Mouse (Mus musculus) Patski (cell line): Measurements from ENCODE around the gene Oser1. TPM values are rescaled to one million over a fixed set of nuclear protein-coding genes. Genes with fewer than 3 reads are reported as not detected.

Experiments used
- ATAC-seq: fragments of 100-300 bp; one replicate; pipeline ENCODE4 v1.8.0; 2021
- CTCF ChIA-PET: fragments of 350-600 bp; sonication (Branson Sonifier 250); formaldehyde crosslinking; loops from one replicate; lab custom pipeline; 2022; ENCODE audit warnings: inconsistent platforms; lab: Charles Lee
- POLR2A ChIA-PET: fragments of 350-600 bp; sonication (Branson Sonifier 250); formaldehyde crosslinking; loops from one replicate; lab custom pipeline; 2022; ENCODE audit warnings: antibody characterized with exemption, inconsistent platforms; lab: Charles Lee
- DNase-seq: peaks from one replicate; pipeline ENCODE4 v3.0.0-alpha.2; 2011; ENCODE audit warnings: low read depth, low spot score
- H3K27me3 ChIP-seq: fragments of 371-371 bp; one replicate; pipeline ENCODE4 v1.5.1; 2021
- CTCF ChIP-seq: fragments of 100-300 bp; IDR thresholded peaks from one replicate; pipeline ENCODE4 v1.5.1; 2021
- in situ Hi-C: fragments of 300-500 bp; cut with MboI; formaldehyde crosslinking; loops from 3 replicates; pipeline ENCODE4 v1.11.1; 2018; ENCODE audit warnings: low pct_unique_long_range_greater_than_20kb, mixed read lengths
- polyA plus RNA-seq: library from polyadenylated mRNA; unstranded; gene quantifications from one replicate; pipeline ENCODE4 v1.2.3, GENCODE M21; 2021

The Oser1 gene
- polyA plus RNA-seq, 1 experiment from 2014 or later = 39.0 TPM

GRCm38 (mm10) chr2:163410211-163410610 is 14.3 kb downstream of the Oser1 start:
- no peak for TF ChIP-seq CTCF
- no peak for DNase-seq
- POLR2A ChIA-PET = interaction anchor here (0.9 to 1.7 kb wide), 2 partner anchors 9 to 62 kb away, joined by 4 to 5 read pairs; partner anchors contain the start of gene Fitm2
- CTCF ChIA-PET = interaction anchor here (3.4 to 3.9 kb wide), 2 partner anchors 10 to 70 kb away, joined by 18 to 27 read pairs; no protein-coding TSS in a partner anchor
- in situ Hi-C loops = no loop called here
- ATAC-seq = no peak
- H3K27me3 ChIP-seq = no peaks in the 10 kb centered on the region

DNA sequence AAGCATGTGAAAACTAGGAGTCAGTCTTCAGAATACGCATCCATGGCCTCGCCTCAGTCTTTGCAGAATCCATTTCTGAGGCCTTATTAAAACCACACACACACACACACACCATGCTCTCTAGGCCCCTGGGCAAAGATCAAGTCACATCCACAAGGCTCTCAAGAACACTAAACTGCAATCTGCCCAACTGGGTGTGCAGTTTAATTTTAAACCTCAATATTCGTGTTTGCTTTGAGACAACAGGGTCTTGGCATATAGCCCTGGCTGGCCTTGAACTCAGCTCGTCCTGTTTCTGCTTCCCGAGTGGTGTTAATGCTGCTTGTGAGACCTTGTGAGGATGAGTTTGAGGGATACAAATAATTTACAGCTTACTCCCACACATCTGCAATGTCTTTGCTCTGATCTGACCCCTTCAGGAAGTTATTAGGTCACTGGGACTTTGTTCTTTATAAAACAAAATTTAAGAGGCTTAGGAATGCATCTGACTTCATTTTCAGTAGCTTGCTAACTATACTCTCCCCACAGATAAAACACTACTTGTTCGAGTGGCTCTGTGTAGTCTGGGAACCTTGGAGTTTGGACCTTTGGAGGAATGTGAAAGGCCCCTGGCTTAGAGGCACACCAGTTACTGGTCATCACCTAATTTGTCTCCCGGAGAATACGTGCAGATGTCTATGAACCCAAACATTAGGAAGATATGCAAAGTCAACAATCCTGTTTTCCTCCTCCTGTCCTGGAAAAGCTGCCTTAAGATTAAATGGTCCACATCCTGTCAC is 20.3 kb downstream of the Oser1 start:
- DNase-seq = no peak
- no peak for ATAC-seq
- TF ChIP-seq CTCF = no peak
- ChIA-PET CTCF (interaction anchor here (11.4 kb wide), 1 partner anchor 65 kb away, joined by 289 read pairs; no protein-coding TSS in a partner anchor), POLR2A (interaction anchor here (1.6 kb wide), 1 partner anchor 14 kb away, joined by 4 read pairs; no protein-coding TSS in a partner anchor)
- in situ Hi-C loops = loop anchor here (5.0 kb wide), 3 partner anchors 62 to 482 kb away; no protein-coding TSS in a partner anchor
- H3K27me3 ChIP-seq = no peaks in the 10 kb centered on the region

DNA sequence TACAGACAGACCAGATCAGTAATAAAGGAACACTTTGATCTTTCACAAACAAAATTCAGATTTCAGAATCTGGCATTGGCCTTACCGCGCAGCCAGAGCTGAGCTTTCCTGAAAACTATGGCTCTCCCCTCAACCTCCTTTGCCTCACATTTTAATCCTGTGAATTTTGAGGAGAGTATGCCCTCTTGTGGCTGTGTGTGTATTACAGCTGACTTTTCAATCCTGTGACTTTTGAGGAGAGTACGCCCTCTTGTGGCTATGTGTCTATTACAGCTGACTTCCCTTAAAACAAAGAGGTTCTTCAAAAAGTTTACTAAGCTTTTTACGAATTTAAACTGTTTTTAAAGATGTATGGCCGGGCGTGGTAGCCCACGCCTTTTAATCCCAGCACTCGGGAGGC is 23.3 kb downstream of the Oser1 start:
- no peaks in the 10 kb centered on the region for H3K27me3 ChIP-seq
- in situ Hi-C loops = loop anchor here (5.0 kb wide), 3 partner anchors 59 to 479 kb away; no protein-coding TSS in a partner anchor
- peak; percentile 68 for ATAC-seq
- CTCF ChIA-PET = interaction anchor here (0.6 to 11.4 kb wide), 26 partner anchors 9 to 463 kb away, joined by 3 to 289 read pairs (median 6); partner anchors contain the start of gene Fitm2
- peak; percentile 61 for DNase-seq
- POLR2A ChIA-PET = interaction anchor here (0.5 to 1.4 kb wide), 3 partner anchors 56 to 372 kb away, joined by 4 to 5 read pairs (median 4); no protein-coding TSS in a partner anchor
- TF ChIP-seq CTCF = peak; percentile 97

DNA sequence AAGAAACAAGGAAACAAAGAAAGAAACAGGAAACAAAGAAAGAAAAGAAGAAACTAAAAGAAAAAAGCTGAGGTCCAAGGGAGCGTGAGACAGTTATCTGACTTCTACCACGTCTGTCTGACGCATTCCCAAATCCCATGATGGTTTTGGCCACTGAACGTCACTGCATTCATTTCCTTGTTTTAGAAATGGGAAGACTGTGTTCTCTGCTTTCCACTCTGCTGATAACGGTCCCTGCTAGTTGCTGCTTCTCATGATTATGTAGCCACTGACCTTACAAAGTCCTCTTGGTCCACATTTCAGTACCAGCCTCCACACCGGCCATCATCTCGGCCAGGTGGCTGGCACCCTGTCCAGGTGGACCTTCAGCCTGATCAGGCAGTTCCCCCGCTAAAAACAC is 25.3 kb downstream of the Oser1 start:
- no peak for TF ChIP-seq CTCF
- H3K27me3 ChIP-seq = no peaks in the 10 kb centered on the region
- ATAC-seq (no peak), DNase-seq (no peak)
- ChIA-PET POLR2A (no interaction called here), CTCF (interaction anchor here (1.4 to 11.4 kb wide), 3 partner anchors 11 to 60 kb away, joined by 3 to 289 read pairs (median 27); no protein-coding TSS in a partner anchor)
- in situ Hi-C loops = no loop called here

GRCm38 (mm10) chr2:163398770-163399169 is 25.7 kb downstream of the Oser1 start:
- DNase-seq = no peak
- in situ Hi-C loops = no loop called here
- TF ChIP-seq CTCF = no peak
- CTCF ChIA-PET = interaction anchor here (1.4 to 11.4 kb wide), 2 partner anchors 36 to 59 kb away, joined by 3 to 289 read pairs; no protein-coding TSS in a partner anchor
- POLR2A ChIA-PET = no interaction called here
- H3K27me3 ChIP-seq = no peaks in the 10 kb centered on the region
- ATAC-seq = no peak

- in situ Hi-C loops = no loop called here
- no peaks in the 10 kb centered on the region for H3K27me3 ChIP-seq
- TF ChIP-seq CTCF = no peak
- POLR2A ChIA-PET = interaction anchor here (0.9 kb wide), 1 partner anchor 44 kb away, joined by 3 read pairs; no protein-coding TSS in a partner anchor
- CTCF ChIA-PET = interaction anchor here (11.4 kb wide), 1 partner anchor 58 kb away, joined by 289 read pairs; no protein-coding TSS in a partner anchor
- no peak for DNase-seq
- ATAC-seq = no peak
These were observed 26.6 kb downstream of the Oser1 start, which contains the start of gene Jph2 for GRCm38 (mm10) chr2:163397905-163398304. Jph2 (minus strand) TSS chr2:163397993.

GRCm38 (mm10) chr2:163397071-163397470 is 27.4 kb downstream of the Oser1 start:
- TF ChIP-seq CTCF = no peak
- in situ Hi-C loops = no loop called here
- DNase-seq (no peak), ATAC-seq (no peak)
- ChIA-PET POLR2A (no interaction called here), CTCF (interaction anchor here (11.4 kb wide), 1 partner anchor 57 kb away, joined by 289 read pairs; no protein-coding TSS in a partner anchor)
- H3K27me3 ChIP-seq = no peaks in the 10 kb centered on the region

DNA sequence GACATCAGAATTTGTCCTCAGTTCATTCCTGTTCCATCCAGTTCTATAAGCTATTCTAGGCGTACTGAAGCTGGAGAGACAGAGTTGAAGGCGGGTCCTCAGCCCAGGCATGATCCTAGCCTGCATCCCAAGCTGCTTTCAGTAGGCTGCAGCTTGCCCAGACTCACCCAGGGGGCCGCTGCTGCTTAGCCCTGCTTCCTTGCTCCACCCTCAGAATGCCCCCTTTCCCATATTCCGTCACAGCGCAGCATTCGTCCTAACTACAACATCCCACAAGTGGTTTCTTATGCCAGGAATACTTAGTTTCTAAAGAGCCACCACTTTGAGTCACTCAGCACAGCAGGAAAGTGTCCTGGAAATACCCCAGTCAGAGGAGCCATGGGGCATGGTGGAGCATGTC is 29.5 kb downstream of the Oser1 start:
- POLR2A ChIA-PET = no interaction called here
- CTCF ChIA-PET = interaction anchor here (11.4 kb wide), 1 partner anchor 55 kb away, joined by 289 read pairs; no protein-coding TSS in a partner anchor
- TF ChIP-seq CTCF = no peak
- ATAC-seq (no peak), DNase-seq (no peak)
- in situ Hi-C loops = no loop called here
- H3K27me3 ChIP-seq = no peaks in the 10 kb centered on the region

- ChIA-PET POLR2A (no interaction called here), CTCF (interaction anchor here (2.2 kb wide), 1 partner anchor 53 kb away, joined by 19 read pairs; no protein-coding TSS in a partner anchor)
- no peaks in the 10 kb centered on the region for H3K27me3 ChIP-seq
- TF ChIP-seq CTCF = no peak
- in situ Hi-C loops = no loop called here
- DNase-seq = no peak
- no peak for ATAC-seq
These were observed 30.5 kb downstream of the Oser1 start for GRCm38 (mm10) chr2:163393976-163394375.

GRCm38 (mm10) chr2:163393241-163393640 is 31.3 kb downstream of the Oser1 start:
- no peak for TF ChIP-seq CTCF
- POLR2A ChIA-PET = interaction anchor here (1.1 kb wide), 1 partner anchor 21 kb away, joined by 3 read pairs; no protein-coding TSS in a partner anchor
- H3K27me3 ChIP-seq = no peaks in the 10 kb centered on the region
- CTCF ChIA-PET = interaction anchor here (1.1 to 2.2 kb wide), 3 partner anchors 8 to 52 kb away, joined by 3 to 19 read pairs (median 10); no protein-coding TSS in a partner anchor
- DNase-seq = no peak
- in situ Hi-C loops = no loop called here
- ATAC-seq = no peak
